Mouse (Mus musculus) cerebellum, adult 8-10 months (tissue): ENCODE data around the gene Stk32c.

Experiments
- DNase-seq: peaks from one replicate; pipeline ENCODE4 v3.0.0; 2022

The Stk32c gene

GRCm38 (mm10) chr7:139212754-139213745 is at the start of gene Stk32c, which contains the start of gene Lrrc27:
Stk32c (minus strand) TSS chr7:139213307.
Lrrc27 (plus strand) TSS chr7:139212988.
- peak; percentile 97 for DNase-seq

GRCm38 (mm10) chr7:139257752-139258542 is 44.8 kb upstream of the Stk32c start:
- DNase-seq = no peak

GRCm38 (mm10) chr7:139254626-139255025 is 41.5 kb upstream of the Stk32c start:
- no peak for DNase-seq

GRCm38 (mm10) chr7:139253462-139253861 is 40.4 kb upstream of the Stk32c start:
- no peak for DNase-seq

- DNase-seq = no peak
These were observed 39.9 kb upstream of the Stk32c start for GRCm38 (mm10) chr7:139252986-139253385.

- no peak for DNase-seq
These were observed 39.5 kb upstream of the Stk32c start for GRCm38 (mm10) chr7:139252566-139252965.

- DNase-seq = no peak
These were observed 38.8 kb upstream of the Stk32c start for GRCm38 (mm10) chr7:139251881-139252301.

- no peak for DNase-seq
These were observed 36.5 kb upstream of the Stk32c start for GRCm38 (mm10) chr7:139249406-139250210.

GRCm38 (mm10) chr7:139248615-139249405 is 35.7 kb upstream of the Stk32c start:
- DNase-seq = no peak

- DNase-seq = peak; percentile 75
These were observed 34.9 kb upstream of the Stk32c start, which contains the start of gene Pwwp2b for GRCm38 (mm10) chr7:139247881-139248614. Pwwp2b (plus strand) TSS chr7:139248482.

- peak; percentile 51 for DNase-seq
These were observed 34.1 kb upstream of the Stk32c start for GRCm38 (mm10) chr7:139246931-139247880.

- DNase-seq = no peak
These were observed 33.0 kb upstream of the Stk32c start for GRCm38 (mm10) chr7:139246086-139246485.

- DNase-seq = no peak
These were observed 26.3 kb upstream of the Stk32c start for GRCm38 (mm10) chr7:139239432-139239831.

- DNase-seq = no peak
These were observed 22.7 kb upstream of the Stk32c start for GRCm38 (mm10) chr7:139235651-139236358.

GRCm38 (mm10) chr7:139234426-139235188 is 21.5 kb upstream of the Stk32c start:
- DNase-seq = no peak

GRCm38 (mm10) chr7:139233714-139234113 is 20.6 kb upstream of the Stk32c start:
- peak; percentile 89 for DNase-seq

GRCm38 (mm10) chr7:139230241-139230640 is 17.1 kb upstream of the Stk32c start:
- no peak for DNase-seq

GRCm38 (mm10) chr7:139229837-139230236 is 16.7 kb upstream of the Stk32c start:
- DNase-seq = no peak
